Mouse (Mus musculus): Measurements from ENCODE around the gene Pex6.
A peak's percentile ranks its signal among the peaks of the same experiment; 100 is the strongest.

DNA sequence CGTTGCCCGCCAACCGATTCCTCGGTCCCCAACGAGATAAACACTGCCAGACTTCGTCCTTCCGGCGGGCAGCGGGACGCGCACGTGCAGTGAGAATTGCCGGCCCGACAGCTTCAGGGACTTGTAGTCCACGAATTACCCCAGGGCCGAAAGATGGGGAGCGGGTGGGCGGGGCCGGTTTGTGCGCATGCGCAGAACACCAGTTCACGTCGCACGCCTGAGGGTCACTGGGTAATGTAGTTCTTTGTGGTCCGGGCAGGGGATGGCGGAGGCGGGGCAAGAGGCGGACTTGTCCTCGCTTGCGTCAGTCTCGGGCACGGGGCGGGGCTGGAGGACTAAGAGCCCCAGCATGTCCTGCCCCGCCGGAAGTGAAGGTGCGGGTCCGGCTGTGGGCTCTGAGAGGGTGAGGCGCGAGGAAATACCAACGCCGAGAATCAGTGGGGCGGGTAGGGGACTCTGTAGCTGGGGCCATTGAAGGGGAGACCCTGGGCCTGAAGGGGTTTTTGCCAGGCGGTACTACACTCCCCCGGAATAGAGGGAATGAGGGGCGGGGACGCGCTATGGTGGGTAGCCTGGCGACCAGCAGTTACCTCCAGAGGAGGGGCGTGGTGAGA is 30.4 kb upstream of the Pex6 start, which contains the start of gene Klhdc3:
- TF ChIP-seq CTCF (IDR thresholded peaks at IDR 0.05; ENCODE audit: low read depth) = no peak
- TF ChIP-seq EP300 (IDR thresholded peaks at IDR 0.05; ENCODE audit: low read depth) = peak; percentile 55; the same call in 1 of the 2 replicates

All from heart, postnatal 0 days (tissue).